Mouse (Mus musculus) stomach, postnatal 0 days (tissue): ENCODE data around the gene Kif21b. TPM values are rescaled to one million over a fixed set of nuclear protein-coding genes. Genes with fewer than 3 reads are reported as not detected.

Experiments used
- ATAC-seq: fragments of 200-750 bp; cut with Nextera tagmentation; 2 replicates; pipeline ENCODE4 v1.8.0; 2017; ENCODE audit not compliant: low FRiP score, low TSS enrichment
- DNase-seq: peaks from one replicate; pipeline ENCODE4 v3.0.0-alpha.2; 2016; ENCODE audit warnings: low spot score
- H3K27ac ChIP-seq: fragments of 300-500 bp; sonication (generic); replicated peaks from 2 replicates; pipeline ENCODE4 v1.5.1; 2014; ENCODE audit warnings: mild to moderate bottlenecking, control low read depth
- H3K27me3 ChIP-seq: fragments of 300-500 bp; sonication (generic); 2 replicates; pipeline ENCODE4 v1.6.1; 2014; ENCODE audit warnings: low read length; ENCODE audit not compliant: control insufficient read depth, insufficient read depth
- H3K36me3 ChIP-seq: fragments of 300-500 bp; sonication (generic); 2 replicates; pipeline ENCODE4 v1.6.1; 2014; ENCODE audit warnings: low read length, mixed read lengths; ENCODE audit not compliant: control insufficient read depth, insufficient read depth
- H3K4me1 ChIP-seq: fragments of 300-500 bp; sonication (generic); replicated peaks from 2 replicates; pipeline ENCODE4 v1.6.1; 2014; ENCODE audit warnings: antibody characterized with exemption; ENCODE audit not compliant: control insufficient read depth, insufficient read depth
- H3K4me2 ChIP-seq: fragments of 300-500 bp; sonication (generic); replicated peaks from 2 replicates; pipeline ENCODE4 v1.6.1; 2014; ENCODE audit warnings: low read depth, mild to moderate bottlenecking, control low read depth, moderate library complexity
- H3K4me3 ChIP-seq: fragments of 300-500 bp; sonication (generic); 2 replicates; pipeline ENCODE4 v1.5.1; 2014; ENCODE audit warnings: low read depth, low read length, control low read depth
- H3K9ac ChIP-seq: fragments of 300-500 bp; sonication (generic); 2 replicates; pipeline ENCODE4 v1.6.1; 2014; ENCODE audit warnings: mild to moderate bottlenecking, low read length, control low read depth, mixed read lengths
- H3K9me3 ChIP-seq: fragments of 300-500 bp; sonication (generic); 2 replicates; pipeline ENCODE4 v1.6.1; 2016; ENCODE audit warnings: low read length; ENCODE audit not compliant: control insufficient read depth
- CTCF ChIP-seq: IDR thresholded peaks from 2 replicates; pipeline ENCODE4 v1.5.1; 2016; ENCODE audit warnings: antibody characterized with exemption, low read depth, mild to moderate bottlenecking, moderate library complexity
- EP300 ChIP-seq: optimal IDR thresholded peaks from 2 replicates; pipeline ENCODE3; 2016; ENCODE audit warnings: antibody characterized with exemption
- WGBS: fragments of 180-500 bp; shearing (Covaris S2); extraction: QIAGEN DNeasy Blood & Tissue Kit; methylation state at CpG from one replicate; pipeline ENCODE4 v1.1.7; 2014; 5-methylcytosine and 5-hydroxymethylcytosine counted together
- polyA plus RNA-seq: library from polyadenylated mRNA; unstranded; fragments of >200 nt; fragmentation: Nextera tagmentation; extraction: Ambion mirVana; gene quantifications from 2 replicates; pipeline ENCODE4 v1.2.1, GENCODE M21; 2015

Kif21b gene
- polyA plus RNA-seq, 1 experiment from 2014 or later = 0.29 TPM

DNA sequence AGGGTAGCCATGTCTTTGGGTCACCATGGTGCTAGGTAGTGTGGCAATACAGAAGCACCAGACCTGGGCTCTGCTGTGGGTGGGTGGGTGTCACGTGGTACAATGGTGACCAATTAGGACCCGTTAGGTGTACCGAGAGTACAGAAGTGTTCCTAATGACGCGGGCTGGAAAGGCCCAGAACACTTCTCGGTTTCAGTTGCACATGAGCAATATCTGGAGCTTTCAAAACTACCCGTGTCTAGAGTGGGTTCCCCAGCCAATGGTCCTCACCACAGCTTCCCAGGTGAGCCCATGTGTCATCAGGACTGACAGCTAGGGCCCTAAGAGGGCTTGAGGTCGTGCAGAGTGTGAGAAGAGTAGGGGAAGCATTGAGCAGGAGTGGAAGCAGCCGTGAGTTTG, 14.1 kb upstream of the Kif21b start:
- TF ChIP-seq EP300 (no peak), CTCF (no peak)
- no peak overlapping the region for H3K9ac ChIP-seq
- no peaks in the 10 kb centered on the region for H3K27me3 ChIP-seq
- ATAC-seq = no peak
- H3K27ac ChIP-seq = no peak overlapping the region
- H3K36me3 ChIP-seq = no peaks in the 10 kb centered on the region
- no peak overlapping the region for H3K4me3 ChIP-seq
- 80% methylated on average over 9 of the region's 9 CpGs for WGBS
- no peaks in the 10 kb centered on the region for H3K4me1 ChIP-seq
- H3K4me2 ChIP-seq = no peak overlapping the region
- no peaks in the 10 kb centered on the region for H3K9me3 ChIP-seq
- DNase-seq = no peak

DNA sequence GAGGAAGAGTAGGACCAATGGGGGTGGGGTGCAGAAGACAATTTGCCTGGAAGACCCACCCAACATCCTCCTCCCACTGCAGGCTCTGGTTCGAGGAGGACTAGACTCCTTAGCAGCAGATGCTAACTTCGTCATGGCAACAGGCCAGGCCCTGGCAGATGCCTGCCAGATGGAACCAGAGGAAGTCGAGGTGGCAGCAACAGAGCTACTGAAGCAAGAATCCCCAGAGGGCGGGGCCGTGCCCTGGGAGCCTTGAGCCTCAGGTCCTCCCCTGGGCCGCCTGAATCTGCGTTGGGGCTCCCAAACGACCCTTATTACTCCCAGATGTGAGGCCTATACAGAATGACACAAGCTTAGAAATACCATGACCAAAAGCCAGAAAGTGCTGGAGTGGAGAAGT, 12.3 kb upstream of the Kif21b start:
- Histone ChIP-seq H3K4me2 (no peak overlapping the region), H3K27me3 (no peaks in the 10 kb centered on the region), H3K9ac (no peak overlapping the region), H3K9me3 (no peaks in the 10 kb centered on the region), H3K27ac (no peak overlapping the region), H3K4me1 (no peaks in the 10 kb centered on the region), H3K36me3 (no peaks in the 10 kb centered on the region), H3K4me3 (no peak overlapping the region)
- WGBS = 44% methylated on average over 8 of the region's 8 CpGs
- DNase-seq (no peak), ATAC-seq (no peak)
- TF ChIP-seq EP300 (no peak), CTCF (no peak)

DNA sequence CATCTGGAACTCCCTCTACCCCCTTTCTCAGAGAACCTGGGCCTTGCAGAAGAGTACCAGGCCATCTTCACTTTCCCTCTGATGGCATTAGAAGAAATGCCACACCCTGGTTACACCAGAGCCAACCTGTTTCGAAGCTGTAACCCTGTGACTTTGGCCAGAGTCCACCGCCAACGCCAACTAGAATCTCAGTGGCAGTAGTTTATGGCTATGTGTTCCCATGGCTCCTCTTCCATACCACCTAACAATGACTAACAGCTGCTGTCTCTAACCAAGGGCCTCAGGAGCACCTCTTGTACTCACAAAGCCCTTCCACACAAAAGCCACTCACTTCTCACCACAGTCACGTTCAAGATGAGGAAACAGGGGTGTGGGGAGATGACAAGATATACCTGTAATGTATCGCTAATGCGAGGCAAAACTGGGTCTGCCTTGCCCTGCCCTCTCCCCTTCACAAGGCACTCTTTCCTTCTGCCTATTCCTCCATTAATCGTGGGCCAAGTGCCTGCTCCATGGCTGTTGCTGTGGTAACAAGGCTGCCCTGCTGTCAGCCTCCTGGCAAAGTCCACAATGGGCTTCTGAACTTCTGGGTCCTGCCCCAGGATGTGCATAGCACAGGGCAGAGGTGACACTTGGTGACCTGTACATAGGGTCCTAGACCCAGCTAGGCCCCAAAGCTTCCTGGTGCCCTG, 11.5 kb upstream of the Kif21b start:
- DNase-seq (no peak), ATAC-seq (no peak)
- Histone ChIP-seq H3K4me3 (no peak overlapping the region), H3K27ac (no peak overlapping the region), H3K9ac (no peak overlapping the region), H3K4me1 (no peaks in the 10 kb centered on the region), H3K9me3 (no peaks in the 10 kb centered on the region), H3K4me2 (no peak overlapping the region), H3K27me3 (no peaks in the 10 kb centered on the region), H3K36me3 (no peaks in the 10 kb centered on the region)
- 69% methylated on average over 7 of the region's 7 CpGs for WGBS
- no peak for TF ChIP-seq EP300
- no peak for TF ChIP-seq CTCF

DNA sequence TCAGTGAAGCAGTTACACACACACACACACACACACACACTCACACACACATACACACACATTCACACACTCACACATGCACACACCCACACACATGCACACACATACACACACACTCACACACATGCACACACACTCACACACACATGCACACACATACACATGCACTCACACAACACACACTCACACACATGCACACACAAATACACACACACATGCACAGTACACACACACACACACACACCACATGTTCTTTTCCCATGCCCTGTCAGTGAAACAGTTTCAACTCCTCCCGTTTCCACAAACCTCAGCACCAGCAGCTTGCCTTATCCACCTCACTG, 11.0 kb upstream of the Kif21b start:
- no peak for TF ChIP-seq CTCF
- no peak for TF ChIP-seq EP300
- H3K27me3 ChIP-seq = no peaks in the 10 kb centered on the region
- H3K9me3 ChIP-seq = no peaks in the 10 kb centered on the region
- no peaks in the 10 kb centered on the region for H3K4me1 ChIP-seq
- DNase-seq = no peak
- no peak overlapping the region for H3K9ac ChIP-seq
- H3K36me3 ChIP-seq = no peaks in the 10 kb centered on the region
- WGBS = 67% methylated on average over 1 of the region's 1 CpGs
- no peak for ATAC-seq
- H3K4me2 ChIP-seq = no peak overlapping the region
- no peak overlapping the region for H3K4me3 ChIP-seq
- H3K27ac ChIP-seq = no peak overlapping the region

DNA sequence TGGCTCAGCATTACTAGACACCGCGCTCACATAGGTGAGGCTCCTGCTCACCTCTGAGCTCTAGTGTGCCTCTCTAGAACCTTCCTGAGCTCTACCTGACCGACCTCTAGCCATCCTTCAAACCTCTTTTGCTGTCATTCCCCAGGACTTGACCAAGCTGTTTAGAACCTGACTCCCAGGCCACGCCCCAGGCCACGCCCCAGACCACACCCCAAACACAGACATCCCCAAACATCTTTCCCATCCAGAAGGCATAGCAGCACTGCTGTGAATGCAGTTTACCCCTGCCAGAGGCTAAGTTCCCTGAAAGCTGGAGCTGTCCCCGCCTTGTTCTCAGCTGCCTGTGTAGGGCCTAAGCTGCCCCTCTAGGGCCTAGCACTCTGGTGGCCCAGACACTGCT, 10.4 kb upstream of the Kif21b start:
- H3K27me3 ChIP-seq = no peaks in the 10 kb centered on the region
- no peak for ATAC-seq
- H3K4me1 ChIP-seq = no peaks in the 10 kb centered on the region
- no peak overlapping the region for H3K4me2 ChIP-seq
- H3K27ac ChIP-seq = no peak overlapping the region
- no peak overlapping the region for H3K9ac ChIP-seq
- H3K36me3 ChIP-seq = no peaks in the 10 kb centered on the region
- no peak overlapping the region for H3K4me3 ChIP-seq
- H3K9me3 ChIP-seq = no peaks in the 10 kb centered on the region
- DNase-seq = no peak
- TF ChIP-seq EP300 (no peak), CTCF (no peak)
- WGBS = 56% methylated on average over 6 of the region's 6 CpGs

DNA sequence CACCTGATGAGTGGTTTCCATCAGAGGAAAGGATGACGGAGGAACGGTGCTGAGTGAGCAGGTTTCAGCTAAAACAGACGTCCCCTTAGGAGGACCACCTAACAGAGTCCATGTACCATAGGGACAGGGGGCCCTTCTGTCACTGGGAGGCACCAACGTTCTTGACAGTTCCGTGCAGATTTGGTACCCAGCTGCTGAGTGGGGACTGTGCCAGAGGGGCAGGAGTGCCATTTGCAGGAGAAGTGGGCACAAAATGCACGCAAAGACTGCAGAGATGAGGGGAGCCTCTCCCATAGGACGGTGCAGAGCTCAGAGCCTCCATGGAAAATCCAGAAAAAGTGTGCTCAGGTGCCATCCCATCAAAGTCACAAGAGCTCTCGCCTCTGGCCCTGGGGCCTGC, 9.2 kb upstream of the Kif21b start:
- WGBS = 86% methylated on average over 8 of the region's 8 CpGs
- H3K4me2 ChIP-seq = no peak overlapping the region
- ATAC-seq = no peak

More for the DNA sequence above, 9.2 kb upstream of the Kif21b start:
- H3K9ac ChIP-seq = no peak overlapping the region
- no peak for TF ChIP-seq EP300
- TF ChIP-seq CTCF = no peak
- no peaks in the 10 kb centered on the region for H3K27me3 ChIP-seq
- DNase-seq = no peak
- no peak overlapping the region for H3K4me3 ChIP-seq
- H3K27ac ChIP-seq = no peak overlapping the region
- no peaks in the 10 kb centered on the region for H3K9me3 ChIP-seq
- H3K4me1 ChIP-seq = no peaks in the 10 kb centered on the region
- no peaks in the 10 kb centered on the region for H3K36me3 ChIP-seq
